Mouse (Mus musculus) liver, embryonic 16.5 days (tissue): ENCODE results near the gene Fbp1. TPM values are rescaled to one million over a fixed set of nuclear protein-coding genes. Genes with fewer than 3 reads are reported as not detected.

Experiments
- ATAC-seq: fragments of 200-750 bp; cut with Nextera tagmentation; 2 replicates; pipeline ENCODE4 v1.8.0; 2017; ENCODE audit warnings: low read depth, mild to moderate bottlenecking, moderate number of reproducible peaks, moderate library complexity
- H3K27ac ChIP-seq: fragments of 300-500 bp; sonication (generic); 2 replicates; pipeline ENCODE4 v1.5.1; 2014; ENCODE audit warnings: mild to moderate bottlenecking, low read length
- H3K27me3 ChIP-seq: fragments of 300-500 bp; sonication (generic); 2 replicates; pipeline ENCODE4 v1.6.1; 2014; ENCODE audit warnings: low read depth, low read length, mixed read lengths; ENCODE audit not compliant: control insufficient read depth, insufficient read depth
- H3K36me3 ChIP-seq: fragments of 300-500 bp; sonication (generic); 2 replicates; pipeline ENCODE4 v1.6.1; 2014; ENCODE audit warnings: mild to moderate bottlenecking; ENCODE audit not compliant: control insufficient read depth, insufficient read depth
- H3K4me1 ChIP-seq: fragments of 300-500 bp; sonication (generic); 2 replicates; pipeline ENCODE4 v1.6.1; 2014; ENCODE audit warnings: low read depth, low read length, mixed read lengths; ENCODE audit not compliant: control insufficient read depth
- H3K4me2 ChIP-seq: fragments of 300-500 bp; sonication (generic); 2 replicates; pipeline ENCODE4 v1.6.1; 2014; ENCODE audit warnings: low read depth, low read length, mixed read lengths
- H3K4me3 ChIP-seq: fragments of 300-500 bp; sonication (generic); 2 replicates; pipeline ENCODE4 v1.5.1; 2014; ENCODE audit warnings: low read depth, mild to moderate bottlenecking, low read length
- H3K9ac ChIP-seq: fragments of 300-500 bp; sonication (generic); 2 replicates; pipeline ENCODE4 v1.6.1; 2014; ENCODE audit warnings: low read depth, low read length
- H3K9me3 ChIP-seq: fragments of 300-500 bp; sonication (generic); replicated peaks from 2 replicates; pipeline ENCODE4 v1.6.1; 2016; ENCODE audit warnings: low read length; ENCODE audit not compliant: control insufficient read depth
- WGBS: fragments of 180-500 bp; shearing (Covaris S2); extraction: QIAGEN DNeasy Blood & Tissue Kit; methylation state at CpG from one replicate; pipeline ENCODE4 v1.1.7; 2014; ENCODE audit not compliant: insufficient replicate concordance; 5-methylcytosine and 5-hydroxymethylcytosine counted together
- polyA plus RNA-seq: library from polyadenylated mRNA; unstranded; fragments of >200 nt; fragmentation: Nextera tagmentation; extraction: Ambion mirVana; gene quantifications from 2 replicates; pipeline ENCODE4 v1.2.1, GENCODE M21; 2015

The Fbp1 gene
- polyA plus RNA-seq, 1 experiment from 2014 or later = 149 TPM

DNA sequence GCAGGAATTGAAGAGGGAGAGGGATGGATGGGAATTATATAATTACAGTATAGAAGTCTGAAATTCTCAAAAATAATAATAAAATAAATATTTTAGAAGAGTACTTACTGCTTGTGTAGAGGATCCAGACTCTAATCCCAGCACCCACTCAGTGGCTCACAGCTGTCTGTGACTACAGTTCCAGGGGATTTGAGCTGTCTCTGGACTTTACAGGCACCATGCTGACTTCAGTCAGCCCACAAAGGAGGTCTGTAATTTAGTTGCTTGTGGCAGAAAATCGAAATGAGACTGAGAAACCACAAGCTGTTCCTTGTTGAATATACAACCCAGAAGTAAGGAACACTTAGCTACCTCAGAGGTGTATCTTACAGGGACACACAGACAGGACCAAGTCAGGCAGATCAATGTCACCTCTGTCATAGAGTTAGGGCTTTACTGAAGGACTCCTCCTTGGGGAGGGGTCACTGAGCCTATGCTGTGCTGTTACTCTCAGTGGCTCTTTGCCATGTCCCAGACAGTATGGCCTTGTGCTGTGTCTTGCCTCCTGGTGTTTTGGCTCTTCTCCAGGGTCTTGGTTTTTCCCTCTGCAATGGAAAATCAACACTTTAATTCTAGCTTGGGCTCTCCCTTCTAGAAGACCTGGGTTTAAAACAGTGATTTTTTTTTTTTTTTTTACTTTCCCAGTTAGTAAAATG, 29.5 kb upstream of the Fbp1 start:
- H3K27ac ChIP-seq = no peak overlapping the region
- no peak for ATAC-seq
- no peaks in the 10 kb centered on the region for H3K9me3 ChIP-seq
- WGBS = 29% methylated on average over 1 of the region's 1 CpGs
- no peaks in the 10 kb centered on the region; the same call in 1 of the 2 replicates for H3K4me1 ChIP-seq
- H3K4me2 ChIP-seq = no peak overlapping the region
- H3K4me3 ChIP-seq = no peak overlapping the region
- H3K36me3 ChIP-seq = no peaks in the 10 kb centered on the region
- H3K27me3 ChIP-seq = no peaks in the 10 kb centered on the region
- no peak overlapping the region for H3K9ac ChIP-seq

DNA sequence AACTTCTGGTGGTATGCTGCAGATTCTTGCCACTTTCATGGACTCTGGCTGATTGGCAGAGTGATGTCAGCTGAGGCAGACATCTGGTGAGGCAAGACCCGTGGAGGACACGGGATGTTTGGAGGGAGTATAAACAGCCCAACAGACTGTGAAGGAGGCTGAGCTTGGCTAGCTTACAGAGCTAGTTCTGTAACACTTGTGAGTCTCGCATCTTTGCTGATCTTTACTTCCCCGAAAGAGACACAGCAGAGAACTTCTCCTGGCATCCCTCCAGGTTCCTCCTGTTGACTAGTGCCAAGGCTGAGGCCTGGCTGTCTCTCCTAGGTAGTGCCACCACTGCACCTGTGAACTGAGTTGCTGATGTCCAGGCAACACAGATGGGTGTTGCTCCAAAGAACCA, 28.6 kb upstream of the Fbp1 start:
- no peaks in the 10 kb centered on the region for H3K9me3 ChIP-seq
- 43% methylated on average over 4 of the region's 4 CpGs for WGBS
- H3K4me1 ChIP-seq = no peaks in the 10 kb centered on the region; the same call in 1 of the 2 replicates
- no peak overlapping the region for H3K4me2 ChIP-seq
- no peak overlapping the region for H3K27ac ChIP-seq
- ATAC-seq = no peak
- H3K36me3 ChIP-seq = no peaks in the 10 kb centered on the region
- no peak overlapping the region for H3K4me3 ChIP-seq
- no peaks in the 10 kb centered on the region for H3K27me3 ChIP-seq
- H3K9ac ChIP-seq = no peak overlapping the region

DNA sequence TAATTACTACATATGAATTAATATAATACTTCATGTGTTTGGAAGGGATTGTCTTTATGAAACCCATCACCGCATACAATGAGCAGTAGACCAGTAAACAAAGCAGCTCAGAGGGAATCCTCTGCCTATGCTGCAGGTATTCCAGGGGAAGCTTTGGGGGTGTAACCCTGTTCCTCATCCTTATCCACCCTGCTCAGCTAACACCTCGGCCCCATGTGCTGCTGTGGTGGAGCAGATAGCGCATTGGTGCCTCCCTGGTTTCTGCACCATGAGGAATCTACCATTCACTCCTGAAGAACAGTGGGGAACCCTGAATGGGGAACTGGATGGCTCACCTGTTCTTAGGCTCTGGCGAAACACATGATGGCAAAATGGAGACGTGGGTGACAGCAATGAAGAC, 23.5 kb upstream of the Fbp1 start:
- H3K9me3 ChIP-seq = no peaks in the 10 kb centered on the region
- no peaks in the 10 kb centered on the region for H3K36me3 ChIP-seq
- WGBS = 57% methylated on average over 5 of the region's 5 CpGs
- 0 out of 2 replicates have a peak overlapping the region, but pooled peaks have one; percentile 8 for H3K4me2 ChIP-seq
- H3K27me3 ChIP-seq = no peaks in the 10 kb centered on the region
- H3K9ac ChIP-seq = no peak overlapping the region
- ATAC-seq = peak; percentile 64
- peaks cover 19% of the 10 kb centered on the region for H3K4me1 ChIP-seq
- 0 out of 2 replicates have a peak overlapping the region, but pooled peaks have one; percentile 10 for H3K27ac ChIP-seq
- H3K4me3 ChIP-seq = no peak overlapping the region

DNA sequence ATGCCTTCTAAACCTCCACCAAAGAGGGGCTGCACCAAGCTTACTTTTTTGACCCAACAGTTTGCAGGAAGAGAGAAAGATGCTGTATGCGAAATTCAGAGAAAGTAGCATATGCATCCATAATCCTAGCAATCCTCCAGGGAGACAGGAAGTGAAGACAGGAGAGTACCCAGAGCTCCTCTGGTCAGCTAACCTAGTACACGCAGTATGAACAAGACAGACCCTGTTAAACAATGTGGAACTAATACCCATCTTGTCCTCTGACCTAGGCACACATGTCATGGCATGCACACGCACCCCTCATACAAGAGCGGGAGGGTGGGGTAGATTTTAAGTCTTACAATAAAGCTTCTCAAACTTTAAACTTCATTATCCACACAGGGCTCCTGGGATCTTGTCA, 22.1 kb upstream of the Fbp1 start:
- no peak overlapping the region for H3K9ac ChIP-seq
- H3K36me3 ChIP-seq = no peaks in the 10 kb centered on the region
- 69% methylated on average over 4 of the region's 4 CpGs for WGBS
- H3K4me2 ChIP-seq = no peak overlapping the region
- H3K27me3 ChIP-seq = no peaks in the 10 kb centered on the region
- no peak for ATAC-seq
- peaks cover 19% of the 10 kb centered on the region for H3K4me1 ChIP-seq
- no peaks in the 10 kb centered on the region for H3K9me3 ChIP-seq
- 0 out of 2 replicates have a peak overlapping the region, but pooled peaks have one; percentile 46 for H3K27ac ChIP-seq
- no peak overlapping the region for H3K4me3 ChIP-seq

DNA sequence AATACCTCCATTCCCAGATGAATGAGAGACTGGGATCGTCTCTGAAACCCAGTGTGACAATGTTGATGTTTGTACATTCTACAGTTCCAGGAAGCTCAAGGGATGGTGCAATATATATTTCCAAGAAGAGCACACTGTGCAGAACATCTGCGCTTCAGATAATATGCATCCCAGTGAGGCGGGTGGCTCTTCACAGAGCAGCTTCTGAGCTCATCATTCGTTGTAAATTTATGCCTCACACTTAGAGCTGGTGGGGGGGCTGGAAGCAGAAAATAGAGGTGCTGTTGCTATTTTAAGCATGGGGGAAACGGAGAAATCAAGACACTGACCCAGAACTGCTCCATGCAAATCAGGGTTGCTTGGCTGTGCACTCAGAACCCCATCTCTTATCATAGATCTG, 21.7 kb upstream of the Fbp1 start:
- ATAC-seq = 0 out of 2 replicates have a peak, but pooled peaks have one; percentile 12
- 45% methylated on average over 5 of the region's 5 CpGs for WGBS
- no peaks in the 10 kb centered on the region for H3K27me3 ChIP-seq
- no peaks in the 10 kb centered on the region for H3K9me3 ChIP-seq
- H3K9ac ChIP-seq = no peak overlapping the region
- H3K4me2 ChIP-seq = no peak overlapping the region
- peak overlapping the region; percentile 63; the same call in 1 of the 2 replicates for H3K27ac ChIP-seq
- H3K36me3 ChIP-seq = no peaks in the 10 kb centered on the region
- H3K4me1 ChIP-seq = peaks cover 19% of the 10 kb centered on the region
- no peak overlapping the region for H3K4me3 ChIP-seq

DNA sequence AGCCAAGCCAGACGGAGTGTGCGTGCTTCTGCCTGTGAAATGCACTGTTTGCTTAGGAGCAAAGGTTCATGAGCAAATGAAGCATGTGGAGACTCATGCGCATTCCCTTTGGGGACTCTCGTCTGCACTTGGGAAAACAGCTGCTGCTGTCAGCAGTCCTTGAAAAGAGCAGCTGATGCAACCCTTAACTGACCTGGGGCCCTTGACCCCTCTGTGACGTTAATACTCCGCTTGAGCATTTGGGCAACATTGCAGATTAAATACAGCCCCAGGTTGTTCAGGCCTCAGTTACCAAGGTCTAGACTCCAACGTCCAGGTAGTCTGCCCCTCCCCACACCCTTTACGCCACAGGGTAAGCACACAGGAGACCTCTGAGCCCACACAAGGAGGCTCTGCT, 20.1 kb upstream of the Fbp1 start:
- no peaks in the 10 kb centered on the region for H3K36me3 ChIP-seq
- no peaks in the 10 kb centered on the region for H3K27me3 ChIP-seq
- H3K9ac ChIP-seq = no peak overlapping the region
- 51% methylated on average over 8 of the region's 8 CpGs for WGBS
- H3K4me1 ChIP-seq = peaks cover 19% of the 10 kb centered on the region
- no peaks in the 10 kb centered on the region for H3K9me3 ChIP-seq
- no peak overlapping the region for H3K4me2 ChIP-seq
- peak overlapping the region; percentile 85 for H3K27ac ChIP-seq
- H3K4me3 ChIP-seq = no peak overlapping the region
- ATAC-seq = peak; percentile 86

DNA sequence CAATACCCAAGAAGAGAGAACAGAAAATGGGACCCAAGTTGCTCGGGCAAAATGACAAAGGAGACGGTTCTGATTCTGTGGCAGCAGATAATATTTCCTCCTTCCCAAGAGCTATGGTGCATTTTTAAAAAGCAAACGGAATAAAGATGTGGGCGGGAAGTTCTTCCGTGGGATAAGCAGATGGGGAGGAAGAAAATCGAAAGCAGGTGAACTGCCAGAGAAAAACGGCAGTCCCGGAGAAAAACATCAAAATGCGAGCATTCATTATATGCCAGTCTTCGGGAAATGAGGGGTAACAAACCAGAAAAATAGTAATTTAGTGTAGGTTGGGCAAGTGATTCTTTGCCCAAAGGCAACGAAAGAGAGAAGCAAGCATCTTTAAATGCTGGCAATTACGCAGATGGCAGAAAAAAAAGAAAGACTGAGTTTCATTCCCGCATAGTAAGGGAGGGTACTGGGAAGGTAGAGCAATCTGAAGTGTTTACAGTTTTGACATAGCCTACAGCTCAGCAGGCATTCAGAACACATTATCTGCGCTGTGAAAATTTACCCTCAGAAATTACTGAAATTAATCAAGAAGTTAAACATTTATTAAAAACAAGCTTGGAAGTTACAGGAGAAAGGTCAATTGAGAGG, 19.6 kb upstream of the Fbp1 start:
- Histone ChIP-seq H3K27me3 (no peaks in the 10 kb centered on the region), H3K4me3 (no peak overlapping the region), H3K9ac (no peak overlapping the region), H3K27ac (peak overlapping the region; percentile 71), H3K9me3 (no peaks in the 10 kb centered on the region), H3K36me3 (no peaks in the 10 kb centered on the region), H3K4me2 (no peak overlapping the region), H3K4me1 (peaks cover 19% of the 10 kb centered on the region)
- 68% methylated on average over 14 of the region's 14 CpGs for WGBS
- no peak for ATAC-seq

DNA sequence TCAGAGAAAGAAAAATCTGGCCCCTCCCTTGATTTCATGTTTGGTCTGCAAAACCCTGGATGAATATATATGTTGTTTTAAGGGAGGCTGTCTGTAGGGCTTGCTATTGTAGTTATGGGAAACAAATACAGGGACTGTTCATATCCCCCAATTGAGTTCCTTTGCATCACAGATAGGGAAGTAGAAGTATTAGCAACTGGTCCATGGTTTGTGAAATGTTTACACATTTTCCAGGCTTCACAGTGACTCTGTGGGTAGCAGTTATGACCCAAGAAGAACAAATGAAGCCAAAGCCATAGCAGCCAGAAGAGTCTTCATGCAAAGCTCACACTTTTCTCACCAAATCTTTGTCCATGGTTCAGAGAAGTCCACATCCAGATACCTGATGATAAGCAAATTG, 13.1 kb upstream of the Fbp1 start:
- no peaks in the 10 kb centered on the region for H3K36me3 ChIP-seq
- H3K27ac ChIP-seq = no peak overlapping the region
- H3K9me3 ChIP-seq = no peaks in the 10 kb centered on the region
- no peak for ATAC-seq
- H3K9ac ChIP-seq = no peak overlapping the region
- H3K4me3 ChIP-seq = no peak overlapping the region
- H3K4me1 ChIP-seq = no peaks in the 10 kb centered on the region
- H3K4me2 ChIP-seq = no peak overlapping the region
- H3K27me3 ChIP-seq = no peaks in the 10 kb centered on the region

DNA sequence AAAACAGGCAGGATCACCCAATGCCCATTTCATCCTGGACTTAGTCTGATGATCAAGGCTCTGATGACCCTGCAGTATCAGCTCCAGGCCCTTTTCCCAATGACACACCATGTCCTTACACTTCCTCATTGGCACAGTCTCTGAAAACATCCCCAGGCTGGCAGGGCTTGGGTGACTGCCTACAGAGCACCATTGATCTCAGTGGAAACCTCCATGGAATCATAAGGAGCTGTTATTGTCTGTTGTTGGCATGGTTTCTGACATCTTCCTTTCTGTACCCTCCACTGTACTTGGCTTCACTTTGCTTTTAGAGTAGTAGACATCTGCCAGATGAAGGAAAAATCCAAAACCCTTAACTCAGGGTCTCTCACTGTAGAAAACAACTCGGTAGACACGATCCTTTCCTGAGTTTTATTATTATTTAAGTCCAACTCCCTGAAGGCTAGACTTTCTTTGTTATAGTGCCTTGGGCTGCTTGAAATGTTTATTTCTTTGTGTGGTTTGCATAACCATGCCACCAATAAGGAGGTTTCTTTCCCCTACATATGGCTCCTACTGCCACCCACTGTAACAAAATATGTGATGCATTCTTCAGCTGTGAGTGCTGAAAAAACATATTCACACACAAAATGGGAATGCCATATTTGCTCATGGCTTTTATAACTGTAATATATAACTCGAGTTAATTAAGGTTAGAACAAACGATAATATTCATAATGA, 10.0 kb upstream of the Fbp1 start:
- 70% methylated on average over 4 of the region's 4 CpGs for WGBS
- no peak for ATAC-seq
- H3K27me3 ChIP-seq = no peaks in the 10 kb centered on the region

More for the DNA sequence above, 10.0 kb upstream of the Fbp1 start:
- Histone ChIP-seq H3K36me3 (no peaks in the 10 kb centered on the region), H3K4me2 (no peak overlapping the region), H3K4me1 (no peaks in the 10 kb centered on the region), H3K9ac (no peak overlapping the region), H3K9me3 (no peaks in the 10 kb centered on the region), H3K4me3 (no peak overlapping the region), H3K27ac (no peak overlapping the region)
